ENCODE assay signal across 9 mouse cellular contexts in the genomic region with DNA sequence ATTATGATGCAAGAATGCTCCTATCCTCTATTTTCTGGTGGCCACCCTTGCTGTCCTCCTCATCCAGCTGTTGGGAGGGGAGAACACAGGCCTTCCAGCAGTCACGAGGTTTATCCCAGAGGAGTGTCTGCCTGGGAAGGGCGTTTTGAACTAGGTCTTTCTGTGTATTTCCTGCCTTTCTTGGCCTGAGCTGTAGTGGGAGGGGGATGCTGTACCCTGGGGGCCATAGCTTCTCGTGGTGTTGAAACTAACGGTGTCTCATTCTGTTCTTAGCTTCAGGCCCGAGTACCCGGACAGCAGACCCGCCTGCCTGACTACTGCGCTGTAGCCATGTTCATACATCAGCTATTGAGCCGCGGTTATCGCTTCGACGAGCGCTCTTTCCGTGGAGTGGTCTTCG. TPM values are rescaled to one million over a fixed set of nuclear protein-coding genes. Genes with fewer than 3 reads are reported as not detected.
A peak's percentile ranks its signal among the peaks of the same experiment; 100 is the strongest.
DNase-seq lines count a peak whose midpoint lies in the region; ATAC-seq and TF ChIP-seq lines count a peak whose summit lies in the region.
"Had no signal": no experiment of that assay in that cellular context is flagged by ENCODE, and none has a peak within 500 bp of the region (broad histone marks: within the 10 kb centered on the region; RNA-seq: fewer than 3 reads in every experiment).

No protein-coding gene starts in this region.

- H3K9me3 ChIP-seq in ES-Bruce4 (replicated peaks; ENCODE audit: control insufficient read depth, insufficient read depth, low read length, poor library complexity, severe bottlenecking) = no peaks in the 10 kb centered on the region
- H3K9me3 ChIP-seq in embryonic facial prominence, embryonic 14.5 days (ENCODE audit: control insufficient read depth, low read length) = no peaks in the 10 kb centered on the region
- H3K9me3 ChIP-seq in heart, embryonic 13.5 days = no peaks in the 10 kb centered on the region
- H3K9me3 ChIP-seq in limb, embryonic 13.5 days = no peaks in the 10 kb centered on the region

- no peak for DNase-seq in embryonic facial prominence, embryonic 14.5 days (ENCODE audit: low spot score)
- DNase-seq in left cerebral cortex, adult 8-10 months (ENCODE audit: low spot score in 2 of 2) = no peak
- no peak for DNase-seq in cerebellum, adult 11 months
- no peak for DNase-seq in kidney, adult 9 months
- DNase-seq: layer of hippocampus, adult 9-11 months had no signal

- H3K36me3 ChIP-seq in ES-Bruce4 (ENCODE audit: control insufficient read depth, insufficient read depth, low read length, poor library complexity, severe bottlenecking) = no peaks in the 10 kb centered on the region
- H3K36me3 ChIP-seq in embryonic facial prominence, embryonic 14.5 days (ENCODE audit: control insufficient read depth, insufficient read depth, low read length) = no peaks in the 10 kb centered on the region
- no peaks in the 10 kb centered on the region for H3K36me3 ChIP-seq in heart, embryonic 13.5 days
- no peaks in the 10 kb centered on the region for H3K36me3 ChIP-seq in limb, embryonic 13.5 days

- no peak overlapping the region for H3K27ac ChIP-seq in ES-Bruce4 (ENCODE audit: insufficient read depth, low read length)
- no peak overlapping the region for H3K27ac ChIP-seq in embryonic facial prominence, embryonic 14.5 days (replicated peaks; ENCODE audit: low read depth, low read length)
- no peak overlapping the region for H3K27ac ChIP-seq in heart, embryonic 13.5 days (replicated peaks)
- no peak overlapping the region for H3K27ac ChIP-seq in limb, embryonic 13.5 days

- peaks cover under 1% of the 10 kb centered on the region for H3K4me1 ChIP-seq in ES-Bruce4 (ENCODE audit: control insufficient read depth, insufficient read depth, low read length)
- H3K4me1 ChIP-seq in embryonic facial prominence, embryonic 14.5 days (ENCODE audit: control insufficient read depth, insufficient read depth, low read length) = 0 out of 2 replicates have a peak, but pooled peaks cover 4% of the 10 kb centered on the region
- peaks cover 19% of the 10 kb centered on the region for H3K4me1 ChIP-seq in heart, embryonic 13.5 days
- peaks cover 15% of the 10 kb centered on the region for H3K4me1 ChIP-seq in limb, embryonic 13.5 days

- TF ChIP-seq CTCF in ES-Bruce4 (IDR thresholded peaks at IDR 0.05; ENCODE audit: low read depth, low read length) = no peak

- ATAC-seq in embryonic facial prominence, embryonic 14.5 days (ENCODE audit: low read depth) = no peak
- ATAC-seq in heart, embryonic 13.5 days (ENCODE audit: extremely low read depth, insufficient number of reproducible peaks, low FRiP score, low TSS enrichment) = no peak
- no peak for ATAC-seq in limb, embryonic 13.5 days (ENCODE audit: low FRiP score, low read depth)
- no peak for ATAC-seq in megakaryocyte-erythroid progenitor cell, adult 5-6 weeks (replicated peaks; ENCODE audit: low FRiP score, low TSS enrichment, poor library complexity, severe bottlenecking)

- H3K9ac ChIP-seq in ES-Bruce4 (ENCODE audit: low read depth, poor library complexity, severe bottlenecking) = no peak overlapping the region
- H3K9ac ChIP-seq in embryonic facial prominence, embryonic 14.5 days (ENCODE audit: low read depth, low read length) = no peak overlapping the region
- no peak overlapping the region for H3K9ac ChIP-seq in heart, embryonic 13.5 days
- no peak overlapping the region for H3K9ac ChIP-seq in limb, embryonic 13.5 days

- no peak for TF ChIP-seq POLR2A in ES-Bruce4 (IDR thresholded peaks at IDR 0.05; ENCODE audit: insufficient read depth, low read length)

- no peaks in the 10 kb centered on the region for H3K27me3 ChIP-seq in ES-Bruce4 (ENCODE audit: control insufficient read depth, insufficient read depth, low read length, poor library complexity, severe bottlenecking)
- peaks cover 84% of the 10 kb centered on the region for H3K27me3 ChIP-seq in embryonic facial prominence, embryonic 14.5 days (replicated peaks; ENCODE audit: control insufficient read depth, insufficient read depth, low read length)
- H3K27me3 ChIP-seq in heart, embryonic 13.5 days (replicated peaks) = peaks cover 99% of the 10 kb centered on the region
- peaks cover 100% of the 10 kb centered on the region for H3K27me3 ChIP-seq in limb, embryonic 13.5 days

- H3K4me2 ChIP-seq in embryonic facial prominence, embryonic 14.5 days (ENCODE audit: low read depth, low read length) = peak overlapping the region; percentile 35; the same call in 1 of the 2 replicates
- peak overlapping the region; percentile 10 for H3K4me2 ChIP-seq in heart, embryonic 13.5 days
- H3K4me2 ChIP-seq in limb, embryonic 13.5 days (replicated peaks) = peak overlapping the region; percentile 23; the same call in 1 of the 2 replicates

- peak overlapping the region; percentile 30 for H3K4me3 ChIP-seq in ES-Bruce4 (ENCODE audit: low read depth, low read length)
- peak overlapping the region; percentile 14; the same call in 1 of the 2 replicates for H3K4me3 ChIP-seq in embryonic facial prominence, embryonic 14.5 days (ENCODE audit: low read depth, low read length)
- no peak overlapping the region; the same call in 1 of the 2 replicates for H3K4me3 ChIP-seq in heart, embryonic 13.5 days
- no peak overlapping the region; the same call in 1 of the 2 replicates for H3K4me3 ChIP-seq in limb, embryonic 13.5 days

- 16% methylated on average over 16 of the region's 16 CpGs for WGBS in embryonic facial prominence, embryonic 14.5 days
- 20% methylated on average over 16 of the region's 16 CpGs for WGBS in heart, embryonic 13.5 days
- WGBS in limb, embryonic 13.5 days = 27% methylated on average over 16 of the region's 16 CpGs

- TF ChIP-seq EP300 in ES-Bruce4 (IDR thresholded peaks at IDR 0.05; ENCODE audit: insufficient read depth, low read depth, low read length) = no peak

RNA-seq across cellular contexts. Expression of gene Npdc1, which starts 1.1 kb away (rescaled TPM):
- 29.7 and 40.9 TPM in 2 replicates for polyA plus RNA-seq in ES-Bruce4 (2011; ENCODE audit: insufficient read depth, insufficient read length, low read depth, missing spikeins)
- polyA plus RNA-seq in embryonic facial prominence, embryonic 14.5 days (2014; fragmentation: Nextera tagmentation; extraction: Ambion mirVana) = 75.1 TPM in 2 replicates
- 26.6 and 29.0 TPM in 2 replicates for polyA plus RNA-seq in heart, embryonic 13.5 days (2015; fragmentation: Nextera tagmentation; extraction: Ambion mirVana)
- polyA plus RNA-seq in limb, embryonic 13.5 days (2015; fragmentation: Nextera tagmentation; extraction: Ambion mirVana) = 29.1 and 32.6 TPM in 2 replicates
- total RNA-seq in megakaryocyte-erythroid progenitor cell, adult 5-6 weeks (2014; fragmentation: Nextera tagmentation) = not detected in 2 replicates
- not detected in 2 replicates for total RNA-seq in megakaryocyte-erythroid progenitor cell, adult 5-6 weeks (2017)
- 100 to 1,000 TPM; 307 to 332 (median 316) TPM for total RNA-seq in left cerebral cortex, adult 8-10 months (2022)

RNA-seq across cellular contexts. Expression of gene Entpd2, which starts 4.6 kb away (rescaled TPM):
- 4.2 and 5.6 TPM in 2 replicates for polyA plus RNA-seq in ES-Bruce4 (2011; ENCODE audit: insufficient read depth, insufficient read length, low read depth, missing spikeins)
- 11.3 and 12.9 TPM in 2 replicates for polyA plus RNA-seq in embryonic facial prominence, embryonic 14.5 days (2014; fragmentation: Nextera tagmentation; extraction: Ambion mirVana)
- polyA plus RNA-seq in heart, embryonic 13.5 days (2015; fragmentation: Nextera tagmentation; extraction: Ambion mirVana) = 0.51 and 0.68 TPM in 2 replicates
- 0.55 and 0.73 TPM in 2 replicates for polyA plus RNA-seq in limb, embryonic 13.5 days (2015; fragmentation: Nextera tagmentation; extraction: Ambion mirVana)
- not detected in 2 replicates for total RNA-seq in megakaryocyte-erythroid progenitor cell, adult 5-6 weeks (2014; fragmentation: Nextera tagmentation)
- total RNA-seq in megakaryocyte-erythroid progenitor cell, adult 5-6 weeks (2017) = not detected in 2 replicates
- 10 to 100 TPM; 13.1 to 17.5 (median 16.2) TPM for total RNA-seq in left cerebral cortex, adult 8-10 months (2022)

RNA-seq across cellular contexts. Expression of gene Fut7, which starts 22.8 kb away (rescaled TPM):
- not detected in 2 replicates for polyA plus RNA-seq in ES-Bruce4 (2011; ENCODE audit: insufficient read depth, insufficient read length, low read depth, missing spikeins)
- 0.10 and 0.11 TPM in 2 replicates for polyA plus RNA-seq in embryonic facial prominence, embryonic 14.5 days (2014; fragmentation: Nextera tagmentation; extraction: Ambion mirVana)
- 0.07 TPM in 1 of 2 replicates, not detected in the other for polyA plus RNA-seq in heart, embryonic 13.5 days (2015; fragmentation: Nextera tagmentation; extraction: Ambion mirVana)
- 0.06 TPM in 1 of 2 replicates, not detected in the other for polyA plus RNA-seq in limb, embryonic 13.5 days (2015; fragmentation: Nextera tagmentation; extraction: Ambion mirVana)
- 3.4 and 6.3 TPM in 2 replicates for total RNA-seq in megakaryocyte-erythroid progenitor cell, adult 5-6 weeks (2014; fragmentation: Nextera tagmentation)
- total RNA-seq in megakaryocyte-erythroid progenitor cell, adult 5-6 weeks (2017) = 4.5 and 4.9 TPM in 2 replicates
- total RNA-seq in left cerebral cortex, adult 8-10 months (2022) = under 1 TPM in 2 of 4 experiments, not detected in 2; 0.40 to 0.84 TPM

RNA-seq across cellular contexts. Expression of gene Sapcd2, which starts 28.2 kb away (rescaled TPM):
- 19.2 and 22.4 TPM in 2 replicates for polyA plus RNA-seq in ES-Bruce4 (2011; ENCODE audit: insufficient read depth, insufficient read length, low read depth, missing spikeins)
- 21.4 and 29.3 TPM in 2 replicates for polyA plus RNA-seq in embryonic facial prominence, embryonic 14.5 days (2014; fragmentation: Nextera tagmentation; extraction: Ambion mirVana)
- 16.5 and 18.1 TPM in 2 replicates for polyA plus RNA-seq in heart, embryonic 13.5 days (2015; fragmentation: Nextera tagmentation; extraction: Ambion mirVana)
- polyA plus RNA-seq in limb, embryonic 13.5 days (2015; fragmentation: Nextera tagmentation; extraction: Ambion mirVana) = 43.4 and 45.5 TPM in 2 replicates
- total RNA-seq in megakaryocyte-erythroid progenitor cell, adult 5-6 weeks (2014; fragmentation: Nextera tagmentation) = 18.4 and 19.0 TPM in 2 replicates
- total RNA-seq in megakaryocyte-erythroid progenitor cell, adult 5-6 weeks (2017) = 4.9 and 7.1 TPM in 2 replicates
- total RNA-seq in left cerebral cortex, adult 8-10 months (2022) = 1 to 10 TPM; 1.7 to 3.8 (median 2.3) TPM

RNA-seq across cellular contexts. Expression of gene Abca2, which starts 28.2 kb away (rescaled TPM):
- 14.0 and 14.2 TPM in 2 replicates for polyA plus RNA-seq in ES-Bruce4 (2011; ENCODE audit: insufficient read depth, insufficient read length, low read depth, missing spikeins)
- 6.4 and 6.9 TPM in 2 replicates for polyA plus RNA-seq in embryonic facial prominence, embryonic 14.5 days (2014; fragmentation: Nextera tagmentation; extraction: Ambion mirVana)
- polyA plus RNA-seq in heart, embryonic 13.5 days (2015; fragmentation: Nextera tagmentation; extraction: Ambion mirVana) = 2.7 and 3.2 TPM in 2 replicates
- 3.3 and 3.8 TPM in 2 replicates for polyA plus RNA-seq in limb, embryonic 13.5 days (2015; fragmentation: Nextera tagmentation; extraction: Ambion mirVana)
- 34.7 and 38.3 TPM in 2 replicates for total RNA-seq in megakaryocyte-erythroid progenitor cell, adult 5-6 weeks (2014; fragmentation: Nextera tagmentation)
- 10.8 and 13.1 TPM in 2 replicates for total RNA-seq in megakaryocyte-erythroid progenitor cell, adult 5-6 weeks (2017)
- total RNA-seq in left cerebral cortex, adult 8-10 months (2022) = 100 to 1,000 TPM; 176 to 185 (median 183) TPM

Comparison
In these comparisons a context has a peak if more than half of its experiments do, and no peak if none do; other contexts are left out.
1. H3K4me3 ChIP-seq: peak in ES-Bruce4 (single experiment) and embryonic facial prominence, embryonic 14.5 days (single experiment); none in heart, embryonic 13.5 days (single experiment) and limb, embryonic 13.5 days (single experiment).
2. Peak in every context shown above with its lines, with median percentiles within 50 percentile points of each other: H3K4me2 ChIP-seq.